Mouse (Mus musculus) brain, adult 2 months (tissue): ENCODE results near the gene Ankrd50.
A peak's percentile ranks its signal among the peaks of the same experiment; 100 is the strongest.

Experiments used
- DNase-seq: peaks from one replicate; pipeline ENCODE4 v3.0.0; 2011; ENCODE audit warnings: low read depth, low spot score

The Ankrd50 gene

DNA sequence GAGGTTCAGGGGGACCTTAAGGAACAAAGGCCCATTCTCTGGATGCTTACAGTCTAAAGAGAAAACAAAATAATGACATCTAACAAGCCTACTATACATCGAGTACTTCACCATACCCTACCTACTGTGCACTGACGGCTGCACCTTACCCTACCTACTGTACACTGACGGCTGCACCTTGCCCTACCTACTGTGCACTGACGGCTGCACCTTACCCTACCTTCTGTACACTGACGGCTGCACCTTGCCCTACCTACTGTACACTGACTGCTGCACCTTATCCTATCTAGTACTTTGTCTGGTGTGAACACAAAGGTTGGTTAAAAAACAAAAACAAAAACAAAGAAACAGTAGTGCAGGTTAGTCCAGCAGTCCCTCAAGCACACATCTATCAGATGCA is 18.5 kb downstream of the Ankrd50 start:
- DNase-seq = no peak

DNA sequence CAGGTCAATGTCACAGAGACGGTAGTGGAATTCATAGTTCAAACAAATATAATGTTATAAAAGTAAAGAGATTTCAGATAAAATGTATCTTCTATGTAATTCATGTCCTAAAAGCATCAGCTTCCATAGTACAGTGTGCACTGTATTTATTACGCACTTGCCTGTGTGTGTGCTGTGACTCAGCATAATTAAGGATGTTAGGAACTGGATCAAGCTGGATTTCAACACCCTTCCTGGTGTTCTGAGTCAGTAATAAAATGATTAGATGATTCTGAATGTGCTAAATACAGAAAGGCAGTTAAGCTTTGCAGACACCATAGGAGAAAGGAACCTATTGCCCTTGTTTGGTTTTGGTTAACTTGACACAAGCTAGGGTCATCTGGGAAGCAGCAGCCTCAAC is 21.5 kb downstream of the Ankrd50 start:
- peak; percentile 58 for DNase-seq

DNA sequence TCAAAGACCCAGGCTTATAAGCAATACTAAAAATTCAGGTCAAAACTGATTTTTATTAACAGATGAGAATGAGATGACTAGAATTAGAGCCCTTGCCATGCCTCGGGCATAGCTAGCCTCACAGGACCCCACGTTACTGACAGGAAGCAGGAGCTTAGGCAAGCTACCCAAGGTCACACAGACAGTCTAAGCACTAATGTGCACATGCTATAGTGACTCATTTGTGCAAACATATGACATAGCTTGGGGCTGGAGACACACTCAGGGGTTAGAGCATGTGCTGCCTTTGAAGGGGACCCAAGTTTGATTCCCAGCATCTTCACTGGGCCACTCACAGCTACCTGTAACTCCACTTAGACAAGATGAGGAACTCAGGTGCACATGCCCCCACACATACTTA is 22.9 kb downstream of the Ankrd50 start:
- DNase-seq = no peak

DNA sequence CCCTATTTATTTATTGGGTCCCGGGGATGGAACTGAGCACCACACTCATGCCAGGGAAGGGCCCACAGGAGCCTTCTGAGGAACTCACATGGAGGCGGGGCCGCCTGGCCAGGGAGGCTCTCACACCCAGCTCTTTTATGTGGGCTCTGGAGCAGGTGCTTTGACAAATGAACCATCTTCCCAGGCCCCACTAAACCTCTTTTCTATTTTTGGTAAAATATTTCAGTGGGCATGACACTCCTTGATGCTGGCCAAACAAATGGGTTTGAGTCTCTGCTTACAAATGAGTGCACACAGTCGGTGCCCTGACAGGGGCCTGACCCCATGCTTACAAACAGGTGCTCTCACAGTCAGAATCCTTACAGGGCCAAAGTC is 24.4 kb downstream of the Ankrd50 start:
- DNase-seq = no peak

DNA sequence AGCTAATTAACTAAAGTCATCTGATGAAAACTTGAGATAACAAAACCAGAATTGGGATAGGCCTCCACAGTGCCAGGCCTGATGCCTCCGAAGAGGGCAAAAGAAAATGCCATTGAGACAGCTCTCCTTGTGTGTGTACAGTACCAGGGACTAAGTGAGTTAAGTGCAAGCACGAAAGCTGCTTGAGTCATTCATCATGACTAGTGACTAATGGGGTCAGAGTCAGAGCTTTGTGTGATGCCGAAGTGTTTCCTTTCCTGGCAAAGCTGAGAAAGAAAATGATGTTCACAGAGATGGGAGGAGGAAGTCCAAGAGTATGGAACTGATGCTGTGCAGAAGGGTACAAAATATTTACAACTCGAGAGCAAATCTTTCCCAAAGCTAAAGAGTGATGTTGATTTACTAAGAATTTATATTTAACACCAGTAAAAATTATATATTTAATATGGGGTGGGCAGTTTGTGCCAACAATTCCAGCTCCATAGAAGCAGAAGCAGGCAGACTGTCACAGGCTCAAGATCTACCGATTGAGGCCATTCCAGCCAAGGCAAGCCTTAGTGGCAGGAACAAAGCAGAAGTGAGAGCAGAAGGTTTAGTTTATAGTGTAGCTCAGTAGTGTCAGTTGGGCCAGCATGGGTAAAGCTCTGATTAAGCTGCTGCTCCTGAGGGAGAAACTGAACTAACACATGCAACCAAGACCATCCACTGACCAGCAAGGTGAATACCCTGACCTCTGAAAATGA is 25.0 kb downstream of the Ankrd50 start:
- DNase-seq = peak; percentile 54

DNA sequence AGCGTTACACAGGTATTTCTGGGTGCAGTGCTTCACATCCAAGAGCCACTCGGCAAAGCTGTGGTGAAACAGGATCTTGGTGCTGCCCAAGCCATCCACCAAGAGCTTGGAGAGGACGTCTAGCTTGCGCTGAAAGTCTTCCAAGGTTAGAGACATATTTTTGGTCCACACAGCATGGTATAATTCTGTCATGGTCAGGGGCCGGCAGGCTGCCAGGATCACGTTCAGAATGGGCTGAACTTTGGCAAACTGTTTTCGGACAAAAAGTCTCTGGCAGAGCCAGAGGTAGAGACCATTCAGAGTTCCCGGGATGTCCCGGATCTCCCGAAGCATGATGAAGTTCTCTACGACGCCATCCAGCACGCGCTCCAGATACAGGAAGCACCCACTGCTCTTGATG is 27.6 kb downstream of the Ankrd50 start:
- DNase-seq = no peak

DNA sequence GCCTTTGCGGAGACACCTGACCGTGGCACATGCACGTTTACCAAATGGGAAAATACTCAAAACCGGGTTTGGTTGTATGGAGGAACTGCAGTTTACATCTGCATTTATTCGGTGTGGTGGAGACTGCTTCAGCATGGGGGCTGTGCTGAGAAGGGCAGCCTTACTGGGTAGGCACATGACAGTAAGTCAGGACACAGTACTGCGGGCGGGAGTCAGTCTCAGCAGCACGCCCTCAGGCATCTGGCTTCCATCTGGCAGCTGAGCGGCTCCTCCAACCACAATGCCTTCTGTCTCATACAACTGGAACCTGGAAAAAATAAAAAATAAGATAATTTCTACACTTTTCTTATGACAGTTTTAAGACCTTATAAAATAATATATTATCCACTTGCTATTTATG is 32.4 kb downstream of the Ankrd50 start:
- peak; percentile 85 for DNase-seq

DNA sequence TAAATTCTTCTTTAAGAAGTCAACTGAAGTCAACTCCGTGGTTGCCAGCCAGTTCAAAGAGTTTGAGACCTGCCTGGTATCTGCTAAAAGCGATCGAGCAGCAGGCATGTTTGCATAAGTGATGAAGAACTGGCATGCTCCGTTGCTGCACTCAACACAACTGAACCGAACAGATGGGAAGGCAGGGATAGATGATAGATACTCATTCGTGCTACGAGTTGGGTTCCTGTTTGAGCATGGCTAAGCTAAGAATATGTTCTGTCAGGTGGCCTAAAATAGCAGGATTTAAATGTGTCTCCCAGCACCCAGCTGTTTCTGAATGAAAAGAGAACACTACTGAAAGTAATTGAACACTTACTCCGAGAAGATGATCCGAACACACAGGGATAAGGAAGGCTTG is 38.1 kb downstream of the Ankrd50 start:
- peak; percentile 88 for DNase-seq

DNA sequence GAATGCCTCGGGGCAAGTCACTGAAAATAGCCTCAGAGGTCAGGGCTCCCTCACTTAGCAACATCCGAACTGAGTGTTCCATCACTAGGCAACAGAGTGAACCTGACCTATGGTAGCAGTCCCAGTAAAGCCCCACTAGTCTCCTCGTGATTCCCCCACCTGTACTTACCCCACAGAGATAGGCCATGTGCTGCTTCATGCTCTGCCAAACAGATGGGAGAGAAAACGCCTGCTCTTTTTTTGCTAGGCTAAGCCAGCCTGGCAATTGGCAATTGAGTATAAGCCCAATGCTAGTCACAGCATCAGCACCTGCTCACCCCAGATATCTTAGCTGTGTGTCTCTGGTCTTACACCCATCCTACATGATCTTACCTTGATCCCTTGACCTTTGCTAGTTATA is 40.8 kb downstream of the Ankrd50 start:
- peak; percentile 63 for DNase-seq

DNA sequence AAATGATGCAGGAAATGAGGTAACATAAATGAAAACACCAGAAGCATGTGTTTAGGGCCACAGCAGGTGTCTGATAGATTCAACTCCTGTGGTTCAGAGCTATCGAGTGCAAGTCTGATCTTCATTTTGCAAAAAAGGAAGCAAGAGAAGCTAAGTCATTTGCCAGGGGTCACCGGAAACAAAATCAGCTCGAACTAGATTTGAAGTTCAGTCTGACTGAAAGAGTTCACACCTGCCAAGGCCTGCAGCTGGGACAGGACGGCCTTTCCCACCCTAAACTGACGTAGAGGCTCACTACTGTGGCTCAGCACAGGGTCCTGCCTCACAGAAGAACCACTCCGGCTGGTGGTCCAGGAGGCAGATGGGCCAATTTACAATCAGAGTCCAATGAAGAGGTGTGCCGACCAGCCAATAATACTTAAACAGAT is 44.1 kb downstream of the Ankrd50 start:
- no peak for DNase-seq

DNA sequence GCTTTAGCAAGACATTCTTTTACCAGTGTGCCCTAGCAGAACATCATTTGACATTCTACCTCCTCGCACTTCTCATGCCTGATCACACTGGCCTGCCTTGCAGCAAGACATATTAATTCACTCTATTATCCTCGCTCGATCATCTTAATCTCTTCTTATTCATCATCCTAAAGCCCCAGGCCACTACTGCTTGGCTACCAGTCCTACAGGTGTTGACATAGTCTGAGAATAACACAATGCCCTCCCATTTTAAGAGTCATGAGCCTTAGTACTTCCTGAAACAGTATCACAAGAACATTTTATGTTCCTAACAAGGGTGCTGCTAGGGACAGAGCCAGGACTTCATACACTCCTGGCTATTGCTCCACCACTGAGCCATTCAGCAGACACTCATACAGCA is 48.0 kb downstream of the Ankrd50 start:
- no peak for DNase-seq

DNA sequence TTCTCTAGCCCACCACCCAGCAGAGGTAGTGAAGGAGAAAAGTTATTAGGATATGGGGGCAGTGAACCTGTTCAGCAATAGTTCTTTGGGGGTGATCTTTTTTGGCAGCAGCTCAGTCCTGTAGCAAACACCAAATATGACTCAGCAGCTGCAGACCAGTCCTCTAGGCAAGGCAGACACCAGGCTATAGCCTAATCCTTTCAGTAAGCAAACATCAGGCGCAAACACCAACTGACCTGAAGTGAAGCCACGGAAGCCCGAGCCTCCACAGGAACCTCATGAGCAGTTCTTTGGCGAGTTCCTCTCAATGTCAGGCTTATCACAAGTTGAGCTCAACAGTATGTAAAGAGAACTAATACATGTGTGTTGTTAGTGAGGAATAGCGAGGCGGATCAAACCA is 48.8 kb downstream of the Ankrd50 start:
- DNase-seq = no peak

DNA sequence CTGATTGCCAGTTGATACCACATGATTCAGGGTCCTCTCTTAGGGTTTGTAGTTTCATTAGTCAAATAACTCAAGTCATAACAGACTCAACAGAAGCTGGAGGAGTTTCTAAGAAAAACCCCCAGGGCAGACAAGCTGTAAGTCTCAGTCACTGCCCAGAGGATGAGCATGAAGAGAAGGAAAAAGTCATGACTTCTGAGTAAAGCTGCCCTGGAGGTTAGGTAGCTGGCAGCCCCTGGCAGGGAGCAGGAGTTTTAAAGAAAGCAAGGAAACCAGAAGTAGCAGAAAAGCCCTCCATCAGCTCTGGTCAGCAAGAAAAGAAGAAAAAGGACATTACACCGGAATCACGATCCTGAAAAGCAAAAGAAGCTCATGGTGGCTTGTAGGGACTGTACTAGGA is 50.2 kb downstream of the Ankrd50 start:
- no peak for DNase-seq

DNA sequence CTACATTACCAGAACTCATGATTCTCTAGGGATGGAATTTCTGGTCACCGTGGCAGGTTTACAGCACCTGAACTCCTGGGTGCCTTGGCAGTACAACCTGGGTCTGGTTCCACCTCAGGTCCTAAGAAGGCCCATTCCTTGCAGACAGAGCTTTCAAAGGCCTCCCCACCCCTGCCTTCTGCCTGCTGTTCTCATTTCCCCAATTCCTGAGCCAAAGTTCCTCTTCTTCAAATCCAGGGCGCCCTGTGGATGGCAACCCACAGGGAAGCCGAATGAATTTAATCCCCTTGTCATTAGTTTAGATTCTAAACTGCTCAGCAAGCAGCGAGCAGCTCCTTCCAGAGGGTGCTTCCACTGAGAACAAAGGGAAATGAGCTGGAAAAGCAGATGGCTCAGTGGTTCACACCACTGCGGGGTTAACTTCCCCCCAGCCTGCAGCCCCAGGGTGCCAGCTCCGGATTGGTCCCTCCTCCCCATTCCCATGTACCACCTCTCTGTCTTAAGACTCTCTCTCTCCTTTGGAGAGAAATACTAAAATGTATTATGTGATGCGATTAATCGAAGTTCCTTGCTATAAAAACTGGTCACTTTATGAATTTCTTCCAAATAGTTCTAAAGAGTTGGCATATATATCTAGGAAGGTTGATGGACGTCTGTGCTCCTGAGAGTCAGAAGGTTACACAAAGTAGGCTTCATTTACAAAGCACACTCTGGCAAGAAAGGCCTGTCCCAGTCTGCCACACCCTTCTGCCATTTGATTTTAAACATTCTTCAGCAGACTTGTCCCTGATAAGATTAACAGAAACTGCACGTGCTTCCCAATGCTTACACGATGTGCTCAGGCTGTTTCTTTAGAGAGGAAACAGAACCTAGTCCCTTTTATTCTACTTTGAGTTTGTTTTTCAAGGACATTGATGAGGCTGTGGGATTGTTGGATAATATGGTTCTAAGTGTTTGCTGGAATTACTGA is 50.9 kb downstream of the Ankrd50 start:
- DNase-seq = no peak

DNA sequence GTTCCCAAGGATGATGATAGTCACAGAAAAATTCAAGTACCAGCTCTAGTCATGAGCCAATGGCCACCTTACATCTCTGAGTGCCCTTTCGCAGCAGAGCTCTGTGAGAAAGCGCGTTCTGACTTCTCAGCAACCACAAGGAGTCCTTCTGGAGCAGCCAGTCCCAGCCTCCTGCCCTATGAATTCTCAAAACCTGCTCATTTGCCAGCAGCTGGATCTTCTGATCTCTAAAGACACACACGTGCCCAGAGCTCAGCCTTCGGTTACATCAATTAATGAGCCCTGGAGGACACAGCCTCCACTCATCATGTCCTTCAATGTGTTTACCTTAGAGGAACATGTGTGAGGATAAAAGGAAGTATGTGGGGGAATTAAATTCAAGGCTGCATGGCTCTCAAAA is 53.2 kb downstream of the Ankrd50 start:
- no peak for DNase-seq

DNA sequence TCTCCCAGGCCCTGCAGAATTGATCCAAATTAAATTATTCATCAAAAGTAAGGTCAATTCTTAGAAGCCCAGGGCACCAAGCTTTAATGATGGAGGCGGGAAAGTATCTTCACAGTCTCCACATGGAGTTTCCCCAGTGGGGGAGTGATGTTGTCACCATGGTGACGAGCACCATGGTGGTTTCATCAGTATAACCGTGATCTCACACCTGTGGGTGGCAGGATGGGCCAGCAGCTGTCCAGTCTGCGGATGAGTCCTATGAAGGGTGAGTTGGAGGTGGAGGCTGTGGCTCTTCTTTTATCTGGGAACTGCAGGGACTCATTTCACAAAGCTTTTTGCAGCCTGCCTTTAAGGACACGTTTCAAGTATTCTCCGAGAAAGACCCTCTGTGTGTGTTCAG is 53.6 kb downstream of the Ankrd50 start:
- peak; percentile 38 for DNase-seq

DNA sequence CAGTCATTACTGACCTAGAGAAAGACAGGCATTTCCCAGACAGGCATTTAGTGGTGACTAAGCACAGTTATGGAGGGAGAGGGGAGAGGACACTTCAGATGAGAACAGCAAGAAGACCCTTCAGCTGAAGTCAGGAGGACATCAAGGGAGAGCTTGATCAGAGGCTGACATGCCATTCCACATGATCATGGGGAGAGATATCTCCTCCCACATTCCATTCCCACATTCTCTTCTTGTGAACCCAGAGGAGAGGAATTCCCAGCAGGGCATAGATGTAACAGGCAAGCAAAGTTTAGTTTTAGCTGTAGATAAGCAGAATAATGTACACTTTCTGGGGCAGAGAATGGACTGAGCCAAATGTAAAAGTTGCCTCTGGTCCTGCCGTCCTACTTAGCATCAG is 57.4 kb downstream of the Ankrd50 start:
- DNase-seq = no peak

DNA sequence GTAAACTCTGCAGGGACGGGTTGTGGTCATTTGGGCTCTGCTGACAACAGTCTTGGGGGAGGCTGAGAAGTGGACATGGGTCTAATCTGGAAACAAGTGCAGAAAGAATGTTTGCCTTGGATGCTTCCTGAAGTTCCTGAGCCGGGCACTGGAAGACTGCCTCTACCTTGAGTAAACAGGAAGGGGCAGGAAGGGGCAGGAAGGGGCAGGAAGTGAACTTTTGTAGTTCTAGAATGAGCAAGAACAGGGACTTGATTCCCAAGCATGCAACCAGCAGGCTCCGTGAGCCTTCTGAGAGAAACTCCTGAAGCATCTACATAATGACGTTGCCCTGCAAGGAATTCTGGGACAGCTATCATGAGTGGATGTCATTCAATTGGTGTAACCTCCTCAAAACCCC is 60.7 kb downstream of the Ankrd50 start:
- DNase-seq = no peak

DNA sequence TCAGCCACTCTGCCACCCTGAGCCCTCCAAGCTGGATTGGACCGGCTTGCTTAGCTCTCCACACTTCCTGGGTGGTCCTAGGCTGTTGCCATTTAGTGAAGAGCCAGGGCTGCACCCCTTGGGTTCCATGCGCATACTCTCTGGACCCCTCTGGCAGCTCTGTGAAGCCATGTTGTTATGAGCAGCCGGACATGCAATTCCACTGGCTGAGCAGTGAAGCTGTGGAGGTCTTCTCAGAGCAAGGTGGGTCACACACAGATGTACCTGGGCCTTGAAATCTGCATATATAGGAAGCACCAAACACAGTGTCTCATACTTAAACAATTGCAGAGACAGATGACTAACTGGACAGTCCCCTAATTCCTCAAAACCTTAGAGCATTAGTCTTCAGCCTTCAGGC is 64.7 kb downstream of the Ankrd50 start:
- DNase-seq = no peak

DNA sequence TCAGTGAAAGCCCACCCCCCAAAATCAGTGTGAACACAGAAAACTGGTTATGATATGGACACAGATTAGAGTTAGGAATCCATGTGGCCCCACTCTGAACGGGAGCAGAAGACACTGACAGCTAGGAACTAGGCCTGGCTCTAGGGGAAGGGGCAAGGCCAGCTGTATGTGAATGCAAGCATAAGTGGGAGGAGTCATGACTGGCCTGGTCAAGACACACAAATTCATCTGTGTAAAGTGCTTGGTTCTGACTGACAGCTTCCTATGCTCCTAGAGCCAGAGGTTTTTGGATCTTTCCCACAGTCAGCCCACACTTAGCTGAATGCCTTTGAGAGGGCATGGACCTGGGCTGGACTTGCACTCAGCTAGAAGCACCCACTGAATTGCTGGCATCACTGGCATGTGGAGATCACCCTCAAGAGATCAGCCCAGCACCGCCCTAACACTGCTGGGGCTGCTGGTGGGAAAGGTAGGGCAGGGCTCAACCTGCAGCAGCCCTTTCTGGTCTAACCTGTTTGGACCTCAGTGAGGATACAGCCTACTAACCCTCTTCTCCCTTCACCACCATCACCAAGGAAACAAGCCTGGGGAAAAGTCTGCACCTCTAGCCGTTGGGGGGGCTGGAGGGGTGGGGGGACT is 69.2 kb downstream of the Ankrd50 start:
- no peak for DNase-seq
